Mouse (Mus musculus) C2C12 (cell line): ENCODE results near the gene Stk11. TPM values are rescaled to one million over a fixed set of nuclear protein-coding genes. Genes with fewer than 3 reads are reported as not detected.

Experiments
- H3K27me3 ChIP-seq: one replicate; pipeline ENCODE4 v1.6.1; 2011; ENCODE audit not compliant: control insufficient read depth, insufficient read depth, insufficient read length
- H3K36me3 ChIP-seq: one replicate; pipeline ENCODE4 v1.6.1; 2011; ENCODE audit not compliant: control insufficient read depth, insufficient read depth
- H3K4me3 ChIP-seq: one replicate; pipeline ENCODE4 v1.5.1; 2011; ENCODE audit warnings: mild to moderate bottlenecking, control low read depth; ENCODE audit not compliant: poor library complexity, insufficient read depth, severe bottlenecking
- H3K79me2 ChIP-seq: one replicate; pipeline ENCODE4 v1.6.1; 2011; ENCODE audit not compliant: control insufficient read depth, insufficient read depth
- H3K79me3 ChIP-seq: one replicate; pipeline ENCODE4 v1.6.1; 2011; ENCODE audit warnings: low read depth, control low read depth
- H3ac ChIP-seq: one replicate; pipeline ENCODE3; 2011; ENCODE audit warnings: low read depth; ENCODE audit not compliant: control insufficient read depth, insufficient read length
- CEBPB ChIP-seq: IDR thresholded peaks from one replicate; pipeline ENCODE4 v1.6.1; 2011; ENCODE audit warnings: low read depth, mild to moderate bottlenecking, control low read depth, moderate library complexity
- CTCF ChIP-seq: IDR thresholded peaks from one replicate; pipeline ENCODE4 v1.5.1; 2011; ENCODE audit not compliant: control insufficient read depth, insufficient read depth, insufficient read length
- FOSL1 ChIP-seq: IDR thresholded peaks from one replicate; pipeline ENCODE4 v1.8.0; 2011; ENCODE audit warnings: mild to moderate bottlenecking, low read length; ENCODE audit not compliant: poor library complexity, insufficient read depth, severe bottlenecking
- MAX ChIP-seq: IDR thresholded peaks from one replicate; pipeline ENCODE4 v1.6.1; 2011; ENCODE audit warnings: mild to moderate bottlenecking, control low read depth
- MYOD1 ChIP-seq: IDR thresholded peaks from one replicate; pipeline ENCODE4 v1.6.1; 2011; ENCODE audit warnings: low read depth; ENCODE audit not compliant: control insufficient read depth, insufficient read length
- MYOG ChIP-seq: IDR thresholded peaks from one replicate; pipeline ENCODE4 v1.6.1; 2011; ENCODE audit not compliant: control insufficient read depth, insufficient read length; ENCODE audit errors: extremely low read depth
- USF1 ChIP-seq: IDR thresholded peaks from one replicate; pipeline ENCODE4 v1.6.1; 2011; ENCODE audit warnings: low read depth, mild to moderate bottlenecking, control low read depth, moderate library complexity
- polyA plus RNA-seq: library from polyadenylated mRNA; unstranded; fragments of >200 nt; fragmentation: generic; extraction: Trizol; gene quantifications from one replicate; pipeline ENCODE4 v1.2.1, GENCODE M21; 2012; ENCODE audit warnings: missing spikeins

The Stk11 gene
- polyA plus RNA-seq, 1 experiment: 106 TPM

DNA sequence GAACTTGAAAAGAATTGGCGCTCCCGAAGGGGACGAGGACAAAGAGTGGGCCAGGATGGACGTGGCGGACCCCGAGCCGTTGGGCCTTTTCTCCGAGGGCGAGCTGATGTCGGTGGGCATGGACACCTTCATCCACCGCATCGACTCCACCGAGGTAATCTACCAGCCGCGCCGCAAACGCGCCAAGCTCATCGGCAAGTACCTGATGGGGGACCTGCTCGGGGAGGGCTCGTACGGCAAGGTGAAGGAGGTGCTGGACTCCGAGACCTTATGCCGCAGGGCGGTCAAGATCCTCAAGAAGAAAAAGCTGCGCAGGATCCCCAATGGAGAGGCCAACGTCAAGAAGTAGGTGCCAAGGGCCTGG lies 942 bp downstream of the Stk11 start:
- H3K27me3 ChIP-seq: no peaks in the 10 kb centered on the region
- peak overlapping the region; percentile 96 for H3ac ChIP-seq
- TF ChIP-seq USF1 (no peak), FOSL1 (no peak), MAX (no peak), CEBPB (no peak), MYOD1 (no peak), CTCF (no peak), MYOG (no peak)
- peaks cover 35% of the 10 kb centered on the region for H3K36me3 ChIP-seq
- peak overlapping the region; percentile 100 for H3K4me3 ChIP-seq
- H3K79me3 ChIP-seq: peaks cover 58% of the 10 kb centered on the region
- peaks cover 60% of the 10 kb centered on the region for H3K79me2 ChIP-seq

DNA sequence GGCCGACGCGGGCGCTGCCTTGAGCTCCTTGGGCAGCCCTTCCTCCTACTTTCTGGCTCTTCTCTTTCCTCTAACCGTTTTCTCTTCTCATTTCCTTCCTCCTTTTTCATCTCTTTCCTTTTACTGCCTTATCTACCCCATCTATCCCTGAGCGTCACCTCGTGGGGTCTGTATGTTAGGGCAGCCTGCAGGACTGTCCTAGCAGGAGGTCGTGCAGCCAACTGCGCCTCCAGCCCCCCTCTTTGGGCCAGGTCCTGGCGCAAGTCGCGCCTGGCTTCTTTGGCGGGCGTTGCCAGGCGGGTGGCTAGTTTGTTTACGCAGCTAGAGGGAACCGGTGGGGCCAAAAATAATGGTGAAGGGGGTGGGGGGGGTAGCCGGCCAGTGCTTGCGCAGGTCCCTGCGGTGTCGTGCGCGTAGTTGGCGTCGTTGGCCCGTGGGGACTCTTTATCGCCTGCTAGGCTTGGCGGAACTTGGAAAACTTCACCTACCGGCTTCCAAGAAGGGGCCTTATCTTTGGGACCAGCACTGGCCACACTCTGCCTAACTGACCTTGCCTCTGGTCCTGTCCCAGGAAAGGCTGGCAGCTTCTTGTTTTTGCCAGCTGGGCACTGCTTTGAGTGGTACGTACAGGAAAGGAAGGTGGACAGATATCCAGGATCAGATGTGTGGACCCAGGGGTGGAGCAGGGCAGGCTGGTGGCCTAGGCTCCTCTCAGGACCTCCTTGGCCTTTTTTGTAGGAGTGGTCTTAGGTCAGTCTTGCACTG lies 1.5 kb downstream of the Stk11 start:
- peak overlapping the region; percentile 96 for H3ac ChIP-seq
- peaks cover 66% of the 10 kb centered on the region for H3K79me2 ChIP-seq
- TF ChIP-seq FOSL1 (no peak), CEBPB (no peak), MAX (no peak), MYOG (no peak), USF1 (no peak), MYOD1 (no peak), CTCF (no peak)
- no peaks in the 10 kb centered on the region for H3K27me3 ChIP-seq
- H3K36me3 ChIP-seq: peaks cover 40% of the 10 kb centered on the region
- H3K4me3 ChIP-seq: peak overlapping the region; percentile 100
- H3K79me3 ChIP-seq: peaks cover 64% of the 10 kb centered on the region

DNA sequence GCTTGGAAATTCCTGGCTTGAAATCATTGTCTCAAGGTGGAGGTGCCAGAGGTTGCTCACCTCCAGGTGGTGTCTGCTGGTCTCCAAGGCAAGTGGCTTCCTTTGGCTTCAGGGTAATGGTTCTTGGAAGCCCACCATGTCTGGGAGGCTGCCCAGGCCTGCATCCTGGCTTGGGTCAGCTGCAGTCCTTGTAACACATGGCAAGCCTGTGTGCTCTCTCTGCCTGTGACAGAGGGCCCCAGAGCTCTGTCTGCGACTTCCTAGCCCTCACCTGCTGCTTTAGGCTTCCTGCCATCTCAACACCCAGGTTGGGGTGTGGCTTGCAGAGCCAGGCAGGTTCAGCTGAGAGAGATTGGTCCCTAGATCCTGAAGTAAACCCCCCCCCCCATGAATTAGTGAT lies 2.1 kb downstream of the Stk11 start:
- TF ChIP-seq CEBPB: no peak
- no peak for TF ChIP-seq USF1
- no peak for TF ChIP-seq CTCF
- TF ChIP-seq MAX: no peak
- no peak for TF ChIP-seq MYOD1
- TF ChIP-seq MYOG: no peak
- no peak for TF ChIP-seq FOSL1
- Histone ChIP-seq H3K79me3 (peaks cover 70% of the 10 kb centered on the region), H3ac (peak overlapping the region; percentile 96), H3K27me3 (no peaks in the 10 kb centered on the region), H3K36me3 (peaks cover 40% of the 10 kb centered on the region), H3K4me3 (peak overlapping the region; percentile 100), H3K79me2 (peaks cover 72% of the 10 kb centered on the region)

DNA sequence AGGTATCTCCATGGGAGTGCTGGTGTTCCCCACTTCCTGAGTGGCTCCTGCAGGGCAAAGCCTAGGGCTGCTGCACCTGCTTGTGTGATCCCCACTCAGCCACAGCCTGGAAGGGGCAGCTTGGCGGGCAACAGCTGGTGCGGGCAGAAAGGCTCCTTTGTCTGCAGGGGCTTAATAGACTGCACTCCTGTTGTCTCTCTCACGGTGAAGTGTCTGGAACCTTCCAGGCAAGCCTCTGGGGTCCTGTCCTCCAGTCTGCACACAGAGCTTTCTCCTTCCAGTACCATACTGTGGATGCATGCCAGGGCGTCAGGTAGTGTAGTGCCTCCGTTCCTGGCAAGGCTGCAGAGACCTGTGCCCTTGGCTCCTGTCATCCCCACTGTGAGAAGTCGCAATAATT lies 2.9 kb downstream of the Stk11 start:
- peak overlapping the region; percentile 9 for H3ac ChIP-seq
- no peak overlapping the region for H3K4me3 ChIP-seq
- TF ChIP-seq MYOG: no peak
- TF ChIP-seq MYOD1: no peak
- no peak for TF ChIP-seq CTCF
- no peak for TF ChIP-seq USF1
- TF ChIP-seq CEBPB: no peak
- no peak for TF ChIP-seq MAX
- no peak for TF ChIP-seq FOSL1
- peaks cover 78% of the 10 kb centered on the region for H3K79me3 ChIP-seq
- peaks cover 46% of the 10 kb centered on the region for H3K36me3 ChIP-seq
- peaks cover 80% of the 10 kb centered on the region for H3K79me2 ChIP-seq
- H3K27me3 ChIP-seq: no peaks in the 10 kb centered on the region

GRCm38 (mm10) chr10:80120146-80120545 lies 4.5 kb downstream of the Stk11 start:
- H3K79me3 ChIP-seq: peaks cover 92% of the 10 kb centered on the region
- TF ChIP-seq CEBPB: no peak
- peak; percentile 21 for TF ChIP-seq MYOD1

GRCm38 (mm10) chr10:80121639-80122038 lies 6.0 kb downstream of the Stk11 start:
- Histone ChIP-seq H3K27me3 (no peaks in the 10 kb centered on the region), H3ac (no peak overlapping the region), H3K79me2 (peaks cover 100% of the 10 kb centered on the region), H3K4me3 (no peak overlapping the region), H3K79me3 (peaks cover 88% of the 10 kb centered on the region), H3K36me3 (peaks cover 71% of the 10 kb centered on the region)
- no peak for TF ChIP-seq MYOG
- TF ChIP-seq CTCF: no peak
- TF ChIP-seq FOSL1: no peak
- TF ChIP-seq MAX: no peak
- no peak for TF ChIP-seq MYOD1
- TF ChIP-seq CEBPB: no peak
- no peak for TF ChIP-seq USF1

More at GRCm38 (mm10) chr10:80120146-80120545, 4.5 kb downstream of the Stk11 start:
- no peaks in the 10 kb centered on the region for H3K27me3 ChIP-seq
- H3K79me2 ChIP-seq: peaks cover 96% of the 10 kb centered on the region
- no peak overlapping the region for H3K4me3 ChIP-seq
- H3ac ChIP-seq: no peak overlapping the region
- H3K36me3 ChIP-seq: peaks cover 60% of the 10 kb centered on the region
